Mouse (Mus musculus) liver (tissue): ENCODE data around the gene Lrp2.

Source experiments
- DNase-seq: peaks from one replicate; pipeline ENCODE4 v3.0.0-alpha.2; 2020; ENCODE audit warnings: mixed read lengths

Gene Lrp2

DNA sequence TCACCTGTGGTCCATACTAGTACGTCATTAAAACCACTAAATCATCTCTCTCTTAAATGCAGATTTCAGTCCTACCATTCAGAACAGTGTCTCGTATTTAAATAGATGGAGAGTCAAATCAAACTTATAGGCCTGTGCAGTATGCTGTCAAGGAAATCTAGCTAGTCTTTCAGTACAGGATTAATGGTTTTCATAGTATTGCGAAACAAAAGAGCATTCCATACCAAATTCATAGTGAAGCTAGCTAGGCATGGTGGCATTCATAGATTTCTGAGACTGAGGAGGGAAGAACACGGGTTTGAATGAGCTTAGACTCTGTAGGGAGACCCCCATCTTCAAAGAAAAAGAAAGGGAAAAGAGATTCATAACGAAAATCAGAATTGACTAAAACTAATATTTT lies 74.1 kb downstream of the Lrp2 start:
- DNase-seq, result no peak

DNA sequence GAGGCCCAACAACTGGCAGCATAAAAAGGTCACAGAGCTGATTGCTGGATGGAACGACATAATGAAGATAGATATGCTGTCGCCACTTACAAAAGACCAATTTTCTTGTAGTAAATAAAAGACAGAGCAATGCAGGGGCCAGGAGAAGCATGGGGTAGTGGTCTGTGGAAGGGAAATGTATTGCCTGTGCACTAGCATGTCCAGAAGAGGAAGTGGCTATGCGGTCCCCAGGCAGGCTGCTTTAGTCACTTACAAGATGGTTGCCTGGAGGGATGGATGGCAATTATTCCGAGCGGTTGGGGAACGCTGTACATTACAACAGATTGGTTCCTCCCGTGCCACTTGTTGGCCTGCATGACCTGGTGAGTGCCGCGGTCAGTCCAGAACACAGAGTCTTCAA lies 85.5 kb downstream of the Lrp2 start:
- DNase-seq, result no peak

DNA sequence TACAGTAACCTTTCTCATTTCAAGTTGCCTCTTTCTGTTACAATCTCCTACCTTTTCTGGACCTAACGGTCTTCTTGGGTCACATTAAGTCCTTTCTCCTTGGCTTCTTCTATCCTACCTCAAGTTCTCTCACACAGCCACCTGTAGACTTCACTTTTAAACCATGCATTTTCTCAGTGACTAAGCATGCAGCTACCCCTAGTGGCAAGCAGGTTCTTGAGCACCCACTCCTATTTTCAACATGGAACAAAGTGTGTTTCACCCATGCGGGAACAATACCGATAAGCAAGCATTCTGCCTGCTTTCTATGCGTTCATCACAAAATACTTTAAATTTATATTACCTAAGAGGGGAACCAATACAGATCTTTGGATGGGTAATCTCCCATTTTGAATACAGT lies 92.7 kb downstream of the Lrp2 start:
- DNase-seq, result no peak

DNA sequence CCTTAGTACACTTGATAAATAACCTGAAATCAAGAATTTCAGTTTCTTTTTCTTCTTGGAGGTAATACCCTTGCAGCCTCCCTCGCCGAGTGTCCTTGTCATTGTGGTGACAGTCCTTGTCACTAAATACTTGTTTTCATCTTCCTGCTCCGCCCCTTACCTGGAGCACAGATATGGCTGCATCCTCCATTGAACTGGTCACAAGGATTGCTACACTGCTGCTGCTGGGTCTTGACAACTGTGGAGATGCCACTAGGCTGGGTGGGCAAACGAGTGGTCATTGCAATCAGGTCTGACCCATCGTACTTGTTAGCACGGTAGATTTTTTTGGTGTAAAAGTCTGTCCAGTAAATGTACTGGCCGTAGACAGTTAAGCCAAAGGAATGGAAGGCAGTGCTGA lies 104.9 kb downstream of the Lrp2 start:
- no peak for DNase-seq

DNA sequence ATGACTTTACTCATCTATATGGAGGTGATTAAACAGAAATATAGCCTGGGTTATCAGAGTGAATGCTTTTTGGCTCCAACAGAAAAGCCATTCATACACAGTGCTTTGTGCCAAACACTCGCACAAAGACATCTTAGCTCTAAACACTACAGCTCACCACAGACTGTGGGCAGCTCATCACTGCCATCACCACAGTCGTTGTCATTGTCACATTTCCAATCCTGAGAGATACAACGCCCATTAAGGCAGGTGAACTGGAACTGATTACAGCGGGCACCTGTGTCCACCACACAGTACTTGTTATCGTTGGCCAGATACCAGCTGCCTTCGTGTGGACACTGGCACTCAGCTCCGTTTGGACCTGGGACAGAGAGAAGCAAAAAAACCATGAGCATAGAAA lies 106.0 kb downstream of the Lrp2 start:
- DNase-seq, result no peak

DNA sequence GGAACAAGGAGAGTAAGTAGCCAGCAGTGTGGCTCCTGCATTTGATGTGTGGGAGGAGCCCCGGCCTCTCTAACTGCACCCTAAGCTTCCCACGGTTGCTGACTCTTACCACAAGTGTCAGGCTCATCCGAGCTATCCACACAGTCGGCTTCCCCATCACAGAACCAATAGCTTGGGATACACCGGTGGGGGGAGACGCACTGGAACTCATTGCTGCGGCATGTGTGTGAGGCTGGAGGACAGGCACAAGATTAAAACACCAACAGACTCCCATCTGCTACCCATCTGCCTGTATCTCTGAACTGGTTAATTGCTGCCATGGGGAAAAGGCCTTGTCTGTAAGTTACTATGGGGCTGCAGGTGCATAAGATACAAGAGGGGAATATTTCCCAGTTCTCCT lies 109.0 kb downstream of the Lrp2 start:
- no peak for DNase-seq

DNA sequence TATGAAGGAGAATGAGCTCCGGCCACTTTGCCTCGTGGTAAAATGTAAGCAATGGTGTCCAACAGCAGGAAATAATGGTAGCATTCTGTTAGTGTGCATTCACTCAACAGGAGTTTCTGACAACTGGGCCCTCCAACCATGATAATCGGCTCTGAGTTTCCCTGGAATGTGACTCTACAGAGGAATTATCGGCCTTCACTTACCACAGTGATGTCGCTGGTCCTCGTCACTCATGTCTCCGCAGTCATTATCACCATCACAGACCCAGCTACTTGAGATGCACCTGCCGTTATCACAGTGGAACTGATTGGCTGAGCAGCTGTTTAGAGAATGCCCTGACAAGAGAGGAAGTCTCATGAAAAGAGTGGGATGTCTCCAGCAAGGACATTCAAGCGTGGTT lies 110.7 kb downstream of the Lrp2 start:
- DNase-seq, result no peak

DNA sequence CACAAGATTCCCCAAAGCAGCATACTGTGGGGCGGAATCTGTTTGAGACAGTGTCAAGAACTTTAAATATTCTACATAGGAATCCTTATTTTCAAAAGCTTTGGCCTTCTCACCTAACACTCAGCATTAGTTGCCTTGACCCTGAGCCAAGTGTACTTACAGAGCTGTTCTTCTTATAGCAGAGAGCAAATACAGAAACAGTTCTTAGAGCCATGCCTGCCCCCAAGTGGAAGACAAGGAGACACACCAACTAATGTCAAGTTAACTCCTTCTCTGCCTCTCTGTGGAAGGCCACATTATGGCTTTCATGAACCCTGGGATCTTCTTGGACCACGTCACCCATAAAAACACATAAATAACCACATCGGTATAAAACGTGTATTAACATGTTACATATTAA lies 114.0 kb downstream of the Lrp2 start:
- DNase-seq, result no peak

DNA sequence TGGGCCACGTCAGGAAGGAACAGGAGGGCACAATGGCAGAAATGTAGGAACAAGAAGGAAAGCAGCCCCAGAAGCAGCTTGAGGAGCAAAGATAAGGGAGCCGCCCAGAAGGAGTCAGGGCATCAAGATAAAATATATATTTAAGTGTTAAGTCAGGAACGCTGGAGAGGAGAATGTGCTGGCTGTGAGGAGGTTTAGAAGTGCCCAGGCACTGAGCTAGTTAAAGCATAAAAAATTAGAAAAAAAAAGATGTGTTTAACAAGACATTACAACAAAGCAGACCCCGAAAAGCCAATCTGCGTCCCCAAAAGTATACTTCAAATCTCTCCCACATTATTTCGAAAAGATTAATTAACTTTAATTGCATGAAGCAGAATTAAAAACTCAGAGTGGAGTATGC lies 122.3 kb downstream of the Lrp2 start:
- no peak for DNase-seq

DNA sequence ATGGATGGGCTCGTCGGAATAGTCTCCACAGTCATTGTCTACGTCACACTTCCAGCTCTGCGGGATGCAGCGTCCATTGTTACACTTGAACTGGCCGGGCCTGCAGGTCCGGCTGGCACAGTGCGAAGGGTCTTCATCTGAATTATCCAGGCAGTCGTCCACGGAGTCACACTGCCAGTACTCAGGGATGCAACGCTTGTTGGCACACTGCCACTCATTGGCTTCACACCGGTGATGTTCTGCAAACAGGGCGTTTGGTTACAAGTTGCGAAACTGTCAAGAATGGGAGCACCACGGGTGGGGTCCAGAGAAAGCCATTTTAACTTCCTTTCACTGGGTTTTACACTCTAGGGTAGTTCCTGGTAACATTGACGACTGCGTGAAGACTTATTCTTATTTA lies 126.4 kb downstream of the Lrp2 start:
- peak; percentile 16 for DNase-seq

DNA sequence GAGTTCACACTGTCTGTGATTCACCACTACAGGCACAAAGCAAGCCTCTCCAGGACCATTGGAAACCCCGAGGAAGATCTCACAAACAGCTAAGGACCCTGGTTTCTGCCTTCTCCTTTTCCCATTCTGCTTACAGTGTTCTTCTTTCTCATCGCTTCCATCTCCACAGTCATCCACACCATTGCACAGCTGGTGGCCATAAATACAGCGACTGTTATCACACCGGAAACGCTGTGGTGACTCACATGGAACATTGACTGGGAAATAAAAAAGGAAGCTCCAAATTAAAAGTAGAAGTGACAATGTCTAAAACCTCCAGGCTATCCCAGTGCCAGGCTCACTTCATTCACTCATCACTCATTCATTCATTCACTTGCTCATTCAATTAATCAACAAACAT lies 134.7 kb downstream of the Lrp2 start:
- no peak for DNase-seq

DNA sequence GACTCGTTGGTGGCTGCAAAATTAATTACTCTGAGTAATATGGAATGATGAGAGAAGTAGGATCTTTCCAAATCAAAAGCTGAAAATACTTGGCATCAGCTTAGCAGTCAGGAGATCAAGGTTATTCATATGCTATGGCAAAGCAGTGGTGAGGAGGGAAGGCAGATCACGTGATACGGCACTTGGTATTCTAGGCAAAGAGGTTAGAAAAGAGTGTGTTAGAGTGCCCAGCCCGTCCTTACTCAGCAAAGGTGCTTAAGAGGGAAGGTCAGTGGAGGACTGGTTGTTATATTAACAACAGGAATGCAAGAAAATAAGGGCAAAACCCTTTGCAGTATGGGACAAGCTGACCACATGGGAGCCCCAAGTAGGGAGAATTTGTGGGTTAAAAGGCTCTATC lies 137.3 kb downstream of the Lrp2 start:
- no peak for DNase-seq

DNA sequence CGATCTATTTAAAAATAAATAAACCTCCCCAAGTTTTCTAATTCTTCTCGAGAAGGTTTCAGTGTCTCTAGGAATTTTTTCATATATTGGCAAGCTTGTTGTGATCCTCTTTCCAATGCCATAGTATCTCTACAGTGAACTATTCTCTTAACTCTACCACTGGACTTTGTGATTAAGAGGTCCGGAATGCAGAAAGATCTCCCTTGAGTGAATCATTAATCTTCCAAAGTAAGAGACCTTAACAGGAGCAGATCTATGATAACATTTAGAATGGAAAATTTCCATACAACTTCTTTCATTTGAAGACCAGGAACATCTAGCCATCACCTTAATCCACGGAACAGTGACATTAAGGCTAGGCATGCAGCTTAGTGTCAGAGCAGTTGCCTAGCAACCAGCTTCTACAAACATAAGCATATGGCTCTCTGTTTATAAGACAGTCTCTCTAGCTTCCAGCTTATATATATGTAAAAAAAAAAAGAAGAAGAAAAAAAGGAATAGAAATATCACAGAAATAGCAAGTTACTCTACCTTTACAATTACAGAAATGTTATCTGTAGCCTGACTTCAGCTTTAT lies 139.9 kb downstream of the Lrp2 start:
- DNase-seq, result no peak

DNA sequence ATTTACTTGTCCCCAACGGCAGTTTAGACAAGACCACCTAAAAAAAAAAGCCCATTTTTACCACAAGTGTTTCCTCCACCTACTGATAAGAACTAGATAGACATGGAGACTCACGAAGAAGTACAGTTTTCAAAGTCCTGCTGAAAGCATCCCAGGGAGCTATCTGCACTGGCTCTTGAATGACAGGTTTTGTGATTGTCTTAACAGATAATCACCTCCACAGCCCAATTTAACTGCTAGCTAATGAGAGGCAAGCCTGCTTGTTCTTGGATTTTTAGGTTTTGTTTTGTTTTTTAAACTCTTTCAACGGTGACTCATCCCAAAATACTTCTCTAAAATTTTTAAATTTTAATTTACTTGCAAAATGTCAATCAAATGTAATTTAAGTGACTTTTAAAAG lies 144.2 kb downstream of the Lrp2 start:
- no peak for DNase-seq

DNA sequence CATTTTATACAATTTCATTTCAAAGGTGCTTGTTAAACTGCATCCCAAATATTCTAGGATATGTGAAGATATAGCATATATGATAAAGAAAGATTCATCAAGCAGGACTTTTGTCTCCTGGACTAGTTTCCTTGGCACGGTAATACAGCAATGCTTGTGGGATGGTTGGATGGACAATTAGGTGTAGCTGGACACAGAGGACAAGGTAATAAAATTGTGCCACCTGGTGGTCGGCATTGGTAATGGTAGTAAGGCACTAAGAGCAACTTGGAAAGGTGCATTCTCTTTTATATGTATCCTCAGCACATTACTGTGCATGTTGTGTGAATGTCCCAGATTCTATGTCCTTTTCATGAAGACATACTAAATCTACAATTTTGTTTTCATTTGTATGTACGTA lies 157.7 kb downstream of the Lrp2 start:
- DNase-seq, result peak; percentile 68

DNA sequence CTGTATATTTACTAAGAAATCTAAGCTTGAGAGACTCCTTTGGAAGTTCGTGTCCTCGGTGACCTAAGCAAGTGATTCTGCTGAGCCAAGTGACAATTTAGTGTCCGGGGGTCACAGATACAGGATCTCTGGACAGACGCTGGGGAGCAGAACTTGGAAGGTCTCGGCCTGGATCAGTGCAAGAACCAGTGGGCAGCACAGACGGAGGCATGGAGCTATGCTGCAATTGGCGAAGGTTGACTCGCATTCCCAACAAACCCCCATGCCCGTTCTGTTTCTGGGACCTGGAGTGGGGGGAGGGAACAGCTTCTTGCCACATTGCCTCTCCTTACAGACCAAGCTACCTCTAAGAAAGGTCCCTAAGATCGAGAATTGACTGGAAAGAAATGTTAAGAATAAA lies 158.7 kb downstream of the Lrp2 start:
- DNase-seq, result no peak

DNA sequence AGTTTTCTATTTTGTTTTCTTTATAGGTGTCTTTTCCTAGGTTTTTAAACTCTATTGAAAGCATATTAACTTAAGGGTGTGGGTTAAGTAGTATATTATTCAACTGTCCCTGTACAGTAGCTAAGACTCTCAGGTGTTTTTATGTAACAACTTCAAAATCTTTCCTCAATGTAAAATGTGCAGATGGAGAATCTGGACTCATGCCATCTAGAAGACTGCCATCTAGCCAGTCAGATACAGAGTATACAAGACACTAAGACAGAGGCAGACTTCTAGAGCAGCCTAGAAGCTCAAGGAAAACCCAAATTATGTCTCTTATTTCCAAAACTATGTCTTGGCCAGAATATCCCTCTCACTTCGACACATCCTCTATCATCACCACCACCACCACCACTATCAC lies 159.8 kb downstream of the Lrp2 start:
- no peak for DNase-seq

DNA sequence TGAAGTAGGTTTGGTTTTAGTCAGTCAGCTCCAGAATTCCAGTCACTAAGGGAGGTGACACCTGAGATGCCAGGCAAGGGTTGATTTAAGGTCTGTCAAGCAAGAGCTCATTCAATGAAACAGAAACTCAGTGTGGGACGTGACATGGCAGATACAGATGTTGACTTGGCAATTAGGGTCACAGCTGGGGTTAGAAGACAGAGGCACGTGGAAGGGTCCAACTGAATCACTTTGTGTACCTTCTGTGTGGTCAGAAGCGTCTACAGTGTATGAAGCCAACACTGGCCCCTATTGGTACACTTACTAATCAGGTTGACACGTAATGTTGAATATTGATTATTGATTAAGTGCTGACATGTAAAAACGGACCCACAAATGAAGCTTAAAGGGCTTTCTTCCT lies 161.0 kb downstream of the Lrp2 start:
- no peak for DNase-seq

DNA sequence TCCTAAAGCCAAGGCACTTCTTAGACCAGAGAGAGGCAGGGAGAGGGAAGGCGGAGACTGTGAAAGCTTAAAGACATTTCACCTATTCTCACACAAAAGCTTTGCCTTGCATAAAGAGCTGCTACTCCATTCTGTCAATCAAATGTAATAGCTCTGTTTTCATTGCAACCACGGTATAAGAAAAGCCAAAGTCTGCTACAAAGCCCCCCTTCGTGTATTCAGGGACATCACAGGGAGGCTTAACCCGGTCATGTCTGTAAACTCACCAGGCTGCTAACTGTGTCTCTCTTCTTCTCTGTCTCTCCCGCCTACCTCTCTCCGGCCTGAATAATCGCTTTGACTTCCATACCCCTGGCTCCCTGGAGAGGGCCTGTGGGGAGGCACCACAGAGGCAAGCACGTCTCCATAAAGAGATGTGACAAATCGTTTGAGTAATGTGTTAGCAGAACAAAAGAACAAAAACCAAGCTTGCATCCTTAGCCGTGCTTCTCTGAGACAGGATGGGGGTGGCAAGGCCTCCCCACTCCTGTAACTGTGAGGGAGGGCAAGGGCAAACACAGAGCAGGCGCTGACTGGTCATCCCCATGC lies 167.5 kb downstream of the Lrp2 start:
- DNase-seq, result no peak

DNA sequence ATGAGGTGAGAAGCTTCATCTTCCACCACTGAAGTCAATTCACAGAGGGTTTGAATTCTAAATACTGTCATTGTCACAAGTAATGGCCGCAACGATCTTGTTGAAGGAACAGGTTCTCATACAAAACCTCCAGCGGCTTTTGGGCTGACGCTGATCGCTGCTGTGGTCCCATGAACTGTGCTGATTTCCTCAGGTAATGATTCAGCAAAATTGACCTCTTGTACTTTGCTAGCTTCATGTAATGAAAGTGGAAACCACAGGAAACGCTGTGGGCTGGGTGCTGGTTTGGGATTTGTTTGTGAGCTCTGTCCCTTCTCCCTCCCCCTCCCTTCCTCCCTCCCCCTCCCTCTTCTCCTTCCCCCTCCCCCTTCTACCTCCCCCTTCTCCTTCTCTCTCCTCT lies 170.8 kb downstream of the Lrp2 start:
- DNase-seq, result peak; percentile 40

DNA sequence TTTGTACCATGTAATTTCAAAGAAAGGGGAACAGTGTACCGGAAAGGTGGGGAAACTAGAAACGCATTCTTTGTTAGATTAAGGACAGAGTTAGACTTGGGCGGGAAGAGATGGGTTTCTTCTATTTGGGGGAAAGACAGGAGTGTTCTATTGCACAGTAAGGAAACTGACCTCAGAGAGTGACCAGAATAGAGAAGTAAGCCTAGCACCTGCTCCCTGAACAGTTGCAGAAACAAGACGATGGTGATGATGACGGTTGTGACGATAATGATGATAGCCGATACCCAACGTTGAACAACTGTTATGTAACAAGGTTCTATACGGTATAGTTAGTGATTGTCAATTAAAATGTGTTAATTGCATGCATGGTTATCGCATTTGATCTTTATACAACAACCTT lies 171.3 kb downstream of the Lrp2 start:
- no peak for DNase-seq

DNA sequence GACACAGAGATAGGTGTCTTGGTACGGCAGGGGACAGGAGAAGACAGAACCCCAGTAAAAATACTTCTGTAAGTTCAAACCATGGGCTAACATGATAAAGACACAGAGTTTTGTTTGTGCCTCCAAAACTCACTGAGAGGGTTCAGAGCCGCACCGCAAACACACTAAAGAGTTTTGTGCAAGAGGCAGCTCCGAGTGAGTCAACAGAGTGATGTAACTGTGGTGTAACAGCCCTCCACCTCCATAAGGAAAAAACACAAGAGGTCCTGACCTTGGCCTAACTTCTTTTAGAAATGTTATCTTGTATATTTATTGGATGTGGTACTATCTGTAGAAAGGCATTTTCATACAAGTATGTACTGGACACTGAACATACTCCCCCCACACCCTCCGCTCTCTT lies 180.2 kb downstream of the Lrp2 start:
- peak; percentile 13 for DNase-seq

DNA sequence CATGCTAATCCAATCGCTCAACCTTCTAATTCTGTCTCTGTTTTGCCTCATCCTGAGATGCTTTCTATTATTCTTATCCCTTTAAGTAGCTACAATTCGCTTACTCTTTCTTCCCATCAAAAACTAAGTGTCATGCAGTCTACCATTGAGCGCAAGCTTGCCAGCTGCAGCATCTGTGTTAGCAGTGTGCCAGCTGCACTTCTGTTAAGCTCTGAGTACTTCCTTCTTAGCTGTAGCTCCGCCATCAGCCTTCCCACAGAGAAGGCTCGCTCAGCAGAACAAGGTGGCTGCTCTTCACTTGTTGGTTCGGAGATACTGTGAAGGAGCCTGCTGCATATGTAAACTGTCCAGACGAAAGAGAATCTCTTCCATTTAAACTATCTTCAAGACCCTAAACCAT lies 183.6 kb downstream of the Lrp2 start:
- DNase-seq, result no peak

DNA sequence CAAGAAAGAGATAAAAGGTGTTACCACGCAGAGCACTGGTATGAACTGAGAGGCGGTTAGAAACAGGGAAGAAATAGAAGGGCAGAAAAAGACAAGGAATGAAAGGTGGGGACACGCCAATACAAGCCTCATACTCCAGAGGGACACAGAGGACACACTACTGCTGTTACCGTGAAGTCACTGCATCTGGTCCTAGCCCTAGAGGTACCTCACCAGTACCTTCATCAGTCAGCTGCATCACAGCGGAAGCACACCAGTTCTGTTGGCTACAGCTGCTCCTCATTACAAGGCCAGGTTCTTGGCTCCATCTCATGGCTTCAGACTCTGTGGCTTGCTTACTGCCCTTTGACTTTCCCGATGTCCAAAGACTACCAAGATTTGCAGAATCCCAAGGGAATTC lies 184.0 kb downstream of the Lrp2 start:
- no peak for DNase-seq

DNA sequence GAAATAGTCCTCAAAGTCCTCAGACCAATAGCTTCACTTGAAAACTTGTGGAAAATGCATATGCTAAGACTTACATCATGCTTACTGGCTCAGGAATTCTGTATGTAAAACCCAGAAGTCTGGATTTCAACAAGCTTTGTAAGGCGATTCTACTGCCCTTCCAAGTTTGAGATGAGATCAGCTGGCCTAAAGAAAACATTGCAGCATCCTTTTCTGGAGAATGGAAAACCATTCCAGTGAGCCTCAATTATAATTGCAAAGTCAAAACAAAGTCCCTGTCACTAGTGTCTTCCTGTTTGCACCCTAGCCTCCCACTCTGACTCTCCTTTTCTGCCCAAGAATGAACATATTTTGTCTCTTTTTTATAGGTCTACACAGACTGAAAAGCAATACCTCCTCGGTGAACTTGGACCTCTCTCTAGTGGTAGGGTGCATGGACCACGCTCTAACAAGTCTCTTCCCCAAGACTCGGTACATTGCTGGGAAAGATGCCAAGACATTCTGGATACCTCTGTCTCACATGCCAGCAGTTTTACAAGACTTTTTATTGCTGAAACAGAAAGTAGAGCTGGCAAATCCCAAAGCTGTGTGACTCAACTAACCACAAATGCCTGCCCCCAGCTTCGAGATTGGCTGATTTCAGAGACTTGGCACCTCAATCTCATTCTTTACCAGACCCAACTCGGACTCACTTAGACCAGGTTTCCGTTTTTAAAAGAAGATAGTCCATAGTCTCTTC lies 184.8 kb downstream of the Lrp2 start:
- DNase-seq, result no peak
